Mouse (Mus musculus) layer of hippocampus, postnatal 14 days (tissue): ENCODE data around the gene Foxp1. TPM values are rescaled to one million over a fixed set of nuclear protein-coding genes. Genes with fewer than 3 reads are reported as not detected.

Experiments used
- DNase-seq, 2 experiments: peaks; one replicate each; pipeline ENCODE4 v3.0.0; 2021 to 2022; ENCODE audit warnings: low spot score in 2 of 2, mixed read lengths in 1 of 2
- microRNA-seq, 2 experiments: library from miRNA; unstranded; fragments of <30 nt; microRNA quantifications; one replicate each; pipeline ENCODE4 v1.2.0; 2021
- total RNA-seq, 2 experiments: library from RNA; stranded (reverse); gene quantifications; 2 replicates each; pipeline ENCODE4 v1.2.3; 2021

The Foxp1 gene
- total RNA-seq, 2 experiments from 2014 or later: 95.0 to 96.7 TPM

DNA sequence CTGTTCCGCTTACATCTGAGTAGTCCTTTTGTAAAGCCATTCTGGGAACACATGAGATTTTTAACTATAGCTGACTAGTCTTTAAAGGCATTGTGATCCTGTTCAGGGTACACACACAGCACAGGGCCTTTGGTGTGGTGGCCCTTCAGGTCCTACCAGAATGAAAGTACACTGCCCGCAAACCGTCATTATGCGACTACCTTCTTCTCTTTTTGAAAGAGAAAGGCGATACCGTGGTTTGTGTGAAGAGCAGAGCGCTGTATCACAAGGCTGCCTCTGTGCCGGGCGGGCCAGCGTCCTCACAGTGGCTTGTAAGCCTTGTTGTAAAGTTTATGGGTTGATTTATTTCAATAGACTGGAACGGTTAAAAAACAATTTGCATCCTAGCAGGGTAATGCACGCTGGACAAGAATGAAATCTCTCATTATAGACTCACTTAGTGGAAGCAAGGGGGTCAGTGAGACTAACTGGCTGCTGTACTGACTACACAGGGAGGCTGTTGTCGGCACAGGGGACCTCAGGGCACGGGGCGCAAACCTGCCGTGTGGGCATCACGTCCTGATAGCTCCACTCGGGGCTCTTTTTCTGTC, 589.3 kb downstream of the Foxp1 start:
- DNase-seq: no peak

GRCm38 (mm10) chr6:98931881-98932540, 590.5 kb downstream of the Foxp1 start:
- DNase-seq: no peak

DNA sequence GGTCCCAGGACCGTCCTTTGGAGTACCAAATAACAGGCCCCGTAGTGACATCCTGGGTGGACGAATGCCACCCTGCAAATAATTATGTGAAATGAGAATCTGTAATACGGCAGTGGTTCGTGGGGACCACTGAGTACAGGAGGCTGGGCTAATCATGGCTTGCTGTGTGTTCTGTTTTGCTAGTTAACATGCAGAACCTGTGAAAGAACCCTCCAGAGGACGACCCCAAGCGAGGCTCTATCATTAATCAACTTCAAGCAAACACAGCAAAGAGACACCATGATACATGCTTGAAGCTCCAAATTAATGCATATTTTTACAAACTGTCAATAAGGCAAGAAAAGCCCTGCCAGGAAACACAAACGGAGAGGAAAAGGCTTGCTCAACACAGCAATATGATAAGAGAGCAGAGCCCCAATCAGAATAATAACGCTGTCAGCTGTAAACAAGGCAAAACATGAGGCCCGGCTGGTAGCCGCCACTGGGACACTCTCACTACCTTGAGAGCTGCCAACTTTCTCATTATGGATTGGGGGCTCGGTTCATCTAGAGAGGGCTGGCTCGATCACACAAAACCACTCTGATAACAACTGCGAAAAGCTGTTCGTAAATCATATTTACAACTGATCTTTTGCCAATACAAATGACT, 591.7 kb downstream of the Foxp1 start:
- DNase-seq: no peak

DNA sequence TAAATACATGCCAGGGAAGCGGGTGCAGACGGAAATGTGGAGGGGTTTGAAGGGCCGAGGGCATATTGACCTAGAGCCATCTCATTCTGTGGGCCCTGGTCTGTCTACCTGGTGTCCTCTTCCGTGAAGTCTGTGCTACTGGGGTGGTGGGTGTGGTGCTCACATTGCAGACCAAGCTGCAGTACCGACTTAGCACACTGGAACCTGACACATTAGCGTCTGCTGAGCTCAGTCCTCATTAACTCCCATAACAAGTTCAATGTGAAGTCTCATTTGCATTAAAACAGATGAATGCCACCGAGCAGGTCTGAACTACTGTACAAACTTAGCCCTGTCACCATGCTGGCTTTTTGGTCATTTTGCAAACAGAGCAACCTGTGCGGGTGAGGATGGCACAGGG, 594.2 kb downstream of the Foxp1 start:
- no peak for DNase-seq

DNA sequence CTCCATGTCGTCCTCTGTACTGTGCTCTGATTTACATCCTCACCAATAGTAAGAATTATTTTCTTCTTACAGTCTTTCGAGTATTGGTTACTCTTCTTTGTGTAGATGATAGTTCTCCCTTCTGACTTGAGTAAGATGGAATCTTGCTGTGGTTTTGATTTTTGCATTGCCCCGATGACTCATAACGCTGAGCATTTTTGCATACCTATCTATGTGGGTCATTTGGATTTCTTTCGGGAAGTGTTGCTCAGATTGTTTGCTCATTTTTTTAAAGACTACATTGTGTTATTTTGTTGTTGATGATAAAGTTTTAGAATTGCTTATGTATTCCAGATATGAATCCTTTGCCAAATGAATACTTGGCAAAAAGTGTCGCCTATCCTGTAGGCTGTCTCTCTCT, 621.3 kb downstream of the Foxp1 start:
- DNase-seq: no peak

DNA sequence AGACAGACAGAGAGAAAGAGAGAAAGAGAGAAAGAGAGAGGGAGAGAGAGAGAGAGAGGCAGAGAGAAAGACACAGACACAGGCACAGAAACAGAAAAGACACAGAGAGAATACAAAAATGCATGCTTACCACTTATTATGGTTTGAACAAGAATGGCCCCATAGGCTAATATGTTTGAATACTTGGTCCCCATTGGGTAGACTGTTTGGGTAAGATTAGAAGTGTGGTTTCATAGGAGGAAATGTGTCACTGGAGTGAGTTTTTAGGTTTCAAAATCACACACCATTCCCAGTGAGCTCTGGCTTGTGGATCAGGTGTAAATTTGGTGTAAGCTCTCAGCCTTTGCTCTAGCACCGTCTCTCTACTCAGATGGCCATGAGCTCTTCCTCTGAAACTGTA, 644.3 kb downstream of the Foxp1 start:
- DNase-seq: no peak

GRCm38 (mm10) chr6:98876401-98876800, 646.1 kb downstream of the Foxp1 start:
- DNase-seq: no peak

Small RNAs within 50 kb of the gene (microRNA-seq; reads per million reads assigned to microRNA genes)
- 0 reads per million in 2 experiments for gene Gm22328
- gene Gm49348: 0 reads per million in 2 experiments

Other genes with a start within 250 kb of the Foxp1 start
- gene Eif4e3, start 144.1 kb upstream of the Foxp1 start, total RNA-seq: 10 to 100 TPM; 19.5 to 20.9 TPM
- 1 to 10 TPM; 6.2 to 6.5 TPM for gene Gm20696, start 144.1 kb upstream of the Foxp1 start, total RNA-seq
- 10 to 100 TPM; 47.9 to 51.6 TPM for gene Gpr27, start 170.0 kb upstream of the Foxp1 start, total RNA-seq
- gene Prok2, start 203.7 kb upstream of the Foxp1 start, total RNA-seq: 1 to 10 TPM; 1.0 to 1.3 TPM